ENCODE assay signal across 20 mouse cellular contexts in genomic region chr8:61715351-61716125, GRCm38 (mm10).
DNase-seq lines count a peak whose midpoint lies in the region; ATAC-seq and TF ChIP-seq lines count a peak whose summit lies in the region.
"Had no signal": no experiment of that assay in that cellular context is flagged by ENCODE, and none has a peak within 500 bp of the region (broad histone marks: within the 10 kb centered on the region; RNA-seq: fewer than 3 reads in every experiment).

No protein-coding gene starts in this region.

- 33% methylated on average over 14 of the region's 14 CpGs for WGBS in heart, embryonic 13.5 days
- WGBS in heart, adult 2 months = 46% methylated on average over 14 of the region's 14 CpGs
- 52% methylated on average over 14 of the region's 14 CpGs for WGBS in stomach, embryonic 16.5 days

- H3K79me2 ChIP-seq in heart, adult 2 months (replicated peaks; ENCODE audit: control insufficient read depth, insufficient read depth, low read length) = no peaks in the 10 kb centered on the region

- peaks cover 62% of the 10 kb centered on the region for H3K4me1 ChIP-seq in heart, embryonic 13.5 days
- H3K4me1 ChIP-seq in heart, adult 2 months (ENCODE audit: control insufficient read depth, insufficient read depth, low read length) = peaks cover 11% of the 10 kb centered on the region
- peaks cover 19% of the 10 kb centered on the region for H3K4me1 ChIP-seq in stomach, embryonic 16.5 days (ENCODE audit: control insufficient read depth, insufficient read depth, low read length)
- H3K4me1 ChIP-seq: limb, embryonic 15.5 days; megakaryocyte, embryonic 14.5 days had no signal

- H3K4me2 ChIP-seq in heart, embryonic 13.5 days = no peak overlapping the region
- no peak overlapping the region for H3K4me2 ChIP-seq in stomach, embryonic 16.5 days (ENCODE audit: low read depth, low read length)
- H3K4me2 ChIP-seq: hindbrain, embryonic 12.5 days; limb, embryonic 15.5 days had no signal

- TF ChIP-seq POLR2A in heart, adult 2 months (IDR thresholded peaks at IDR 0.05; ENCODE audit: insufficient read depth, low read depth, low read length) = no peak

- H3K9ac ChIP-seq in heart, embryonic 13.5 days = no peak overlapping the region
- no peak overlapping the region for H3K9ac ChIP-seq in heart, adult 2 months (ENCODE audit: low read depth, low read length)
- no peak overlapping the region for H3K9ac ChIP-seq in stomach, embryonic 16.5 days (ENCODE audit: low read length)
- H3K9ac ChIP-seq: hindbrain, embryonic 12.5 days; limb, embryonic 15.5 days had no signal

- peaks cover 41% of the 10 kb centered on the region for H3K36me3 ChIP-seq in heart, embryonic 13.5 days
- peaks cover 25% of the 10 kb centered on the region for H3K36me3 ChIP-seq in heart, adult 2 months (ENCODE audit: control insufficient read depth, insufficient read depth, low read length)
- no peaks in the 10 kb centered on the region for H3K36me3 ChIP-seq in stomach, embryonic 16.5 days (ENCODE audit: control insufficient read depth, insufficient read depth, low read length)

- no peak for TF ChIP-seq EP300 in heart, adult 2 months (IDR thresholded peaks at IDR 0.05; ENCODE audit: insufficient read depth, low read depth, low read length)

- no peak for DNase-seq in cerebellum, adult 18-20 months
- DNase-seq in heart, adult 2 months = no peak
- DNase-seq in ZHBTc4 (ENCODE audit: low read depth, low spot score) (peak; percentile 84), MN1 (ENCODE audit: low spot score) (no peak)
- no peak for DNase-seq in layer of hippocampus, postnatal 36 days
- DNase-seq: adrenal gland, postnatal 36 days; cerebellum, adult 9-11 months; lung, postnatal 14 days; right cerebral cortex, adult 18-20 months; spleen, adult 18-20 months; thymus, postnatal 25 days had no signal

- no peaks in the 10 kb centered on the region for H3K27me3 ChIP-seq in heart, embryonic 13.5 days (replicated peaks)
- no peaks in the 10 kb centered on the region for H3K27me3 ChIP-seq in heart, adult 2 months (ENCODE audit: control insufficient read depth, insufficient read depth, low read length)
- H3K27me3 ChIP-seq in stomach, embryonic 16.5 days (ENCODE audit: control insufficient read depth, insufficient read depth, low read length) = no peaks in the 10 kb centered on the region
- H3K27me3 ChIP-seq: hindbrain, embryonic 12.5 days; limb, embryonic 15.5 days had no signal

- no peak for TF ChIP-seq CTCF in heart, adult 2 months (IDR thresholded peaks at IDR 0.05)

- H3K4me3 ChIP-seq in heart, embryonic 13.5 days = no peak overlapping the region
- no peak overlapping the region for H3K4me3 ChIP-seq in heart, adult 2 months
- H3K4me3 ChIP-seq in stomach, embryonic 16.5 days (replicated peaks; ENCODE audit: low read length) = no peak overlapping the region
- H3K4me3 ChIP-seq: hindbrain, embryonic 12.5 days; limb, embryonic 15.5 days; megakaryocyte, embryonic 14.5 days had no signal

- 0 out of 2 replicates have a peak, but pooled peaks have one; percentile 27 for ATAC-seq in cerebellum, adult (ENCODE audit: insufficient number of reproducible peaks, low FRiP score, low TSS enrichment)
- peak; percentile 21; the same call in 1 of the 2 replicates for ATAC-seq in heart, embryonic 13.5 days (ENCODE audit: extremely low read depth, insufficient number of reproducible peaks, low FRiP score, low TSS enrichment)
- no peak for ATAC-seq in stomach, embryonic 16.5 days (ENCODE audit: insufficient read depth, low FRiP score)
- ATAC-seq: CD4-positive, CD25-positive, alpha-beta regulatory T cell, adult 4 months; forebrain, embryonic 14.5 days; inflammation-experienced regulatory T-cells, adult 6 months had no signal

- intact Hi-C loops in heart, adult 2 months (cut with DNase I) = no loop called here

- H3K9me3 ChIP-seq in heart, embryonic 13.5 days = no peaks in the 10 kb centered on the region
- no peaks in the 10 kb centered on the region for H3K9me3 ChIP-seq in stomach, embryonic 16.5 days (replicated peaks; ENCODE audit: control insufficient read depth, low read length)
- H3K9me3 ChIP-seq: hindbrain, embryonic 12.5 days; limb, embryonic 15.5 days; megakaryocyte, embryonic 14.5 days had no signal

- H3K27ac ChIP-seq in heart, embryonic 13.5 days (replicated peaks) = peak overlapping the region; percentile 44
- no peak overlapping the region for H3K27ac ChIP-seq in heart, adult 2 months
- H3K27ac ChIP-seq in stomach, embryonic 16.5 days (ENCODE audit: low read length) = peak overlapping the region; percentile 72
- H3K27ac ChIP-seq: hindbrain, embryonic 12.5 days; limb, embryonic 15.5 days had no signal
